Mouse (Mus musculus): ENCODE data around the gene Cog8. TPM values are rescaled to one million over a fixed set of nuclear protein-coding genes. Genes with fewer than 3 reads are reported as not detected.
A peak's percentile ranks its signal among the peaks of the same experiment; 100 is the strongest.

Gene Cog8
- polyA plus RNA-seq, 1 experiment = 18.7 TPM

GRCm38 (mm10) chr8:107030650-107031576, 25.6 kb downstream of the Cog8 start, which contains the start of gene Vps4a:
Gene Vps4a (plus strand): TSS chr8:107031222.
- H3K27me3 ChIP-seq (ENCODE audit: control insufficient read depth, insufficient read depth, low read length) = no peaks in the 10 kb centered on the region
- H3K36me3 ChIP-seq (ENCODE audit: control insufficient read depth, insufficient read depth, low read length) = no peaks in the 10 kb centered on the region
- peak within 1 kb of the TSS; percentile 17 for H3K27ac ChIP-seq (ENCODE audit: insufficient read depth, low read depth, low read length)
- 4% methylated on average over 66 of the region's 66 CpGs for WGBS
- H3K4me3 ChIP-seq (ENCODE audit: low read depth, low read length) = peak within 1 kb of the TSS; percentile 95
- H3K4me1 ChIP-seq (ENCODE audit: control insufficient read depth, insufficient read depth, insufficient read length, low read length) = peaks cover 2% of the 10 kb centered on the region
- peak; percentile 76; the same call in 1 of the 2 replicates for TF ChIP-seq POLR2A (IDR thresholded peaks at IDR 0.05; ENCODE audit: low read depth, low read length)
- peak; percentile 67 for TF ChIP-seq CTCF (IDR thresholded peaks at IDR 0.05; ENCODE audit: extremely low read depth, insufficient read length, insufficient replicate concordance, low read depth, low read length)

DNA sequence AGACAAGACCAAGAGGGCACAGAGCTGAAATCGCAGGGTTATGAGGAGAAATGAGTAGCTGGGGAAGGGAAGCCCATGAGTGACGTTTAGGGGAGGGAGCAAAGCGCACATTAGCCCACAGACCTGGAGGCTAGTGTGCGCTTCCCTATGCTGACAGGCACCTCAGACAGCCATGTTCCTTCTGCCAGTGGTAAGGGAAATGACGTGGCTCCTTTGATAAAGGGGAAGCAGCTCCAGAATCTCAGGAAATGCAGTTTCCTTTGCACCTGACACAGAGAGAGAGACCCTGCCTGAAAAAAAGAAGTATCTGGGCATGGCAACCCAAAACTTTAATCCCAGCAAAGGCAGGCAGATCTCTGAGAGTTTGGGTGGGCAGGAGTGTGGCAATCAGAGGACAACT, 26.4 kb downstream of the Cog8 start:
- Histone ChIP-seq H3K36me3 (ENCODE audit: control insufficient read depth, insufficient read depth, low read length) (no peaks in the 10 kb centered on the region), H3K4me1 (ENCODE audit: control insufficient read depth, insufficient read depth, insufficient read length, low read length) (peaks cover 2% of the 10 kb centered on the region), H3K4me3 (ENCODE audit: low read depth, low read length) (no peak overlapping the region), H3K27ac (ENCODE audit: insufficient read depth, low read depth, low read length) (no peak overlapping the region), H3K27me3 (ENCODE audit: control insufficient read depth, insufficient read depth, low read length) (no peaks in the 10 kb centered on the region)
- WGBS = 74% methylated on average over 5 of the region's 5 CpGs
- TF ChIP-seq CTCF (IDR thresholded peaks at IDR 0.05; ENCODE audit: extremely low read depth, insufficient read length, insufficient replicate concordance, low read depth, low read length) (no peak), POLR2A (IDR thresholded peaks at IDR 0.05; ENCODE audit: low read depth, low read length) (no peak)

- Histone ChIP-seq H3K27ac (ENCODE audit: insufficient read depth, low read depth, low read length) (no peak overlapping the region), H3K27me3 (ENCODE audit: control insufficient read depth, insufficient read depth, low read length) (no peaks in the 10 kb centered on the region), H3K4me3 (ENCODE audit: low read depth, low read length) (no peak overlapping the region), H3K4me1 (ENCODE audit: control insufficient read depth, insufficient read depth, insufficient read length, low read length) (peaks cover 2% of the 10 kb centered on the region), H3K36me3 (ENCODE audit: control insufficient read depth, insufficient read depth, low read length) (no peaks in the 10 kb centered on the region)
- TF ChIP-seq CTCF (IDR thresholded peaks at IDR 0.05; ENCODE audit: extremely low read depth, insufficient read length, insufficient replicate concordance, low read depth, low read length) = no peak
- TF ChIP-seq POLR2A (IDR thresholded peaks at IDR 0.05; ENCODE audit: low read depth, low read length) = no peak
- 80% methylated on average over 3 of the region's 3 CpGs for WGBS
These were observed 27.2 kb downstream of the Cog8 start for GRCm38 (mm10) chr8:107029310-107029709.

- 92% methylated on average over 8 of the region's 8 CpGs for WGBS
- TF ChIP-seq POLR2A (IDR thresholded peaks at IDR 0.05; ENCODE audit: low read depth, low read length) (no peak), CTCF (IDR thresholded peaks at IDR 0.05; ENCODE audit: extremely low read depth, insufficient read length, insufficient replicate concordance, low read depth, low read length) (no peak)
- H3K4me3 ChIP-seq (ENCODE audit: low read depth, low read length) = no peak overlapping the region
- H3K27me3 ChIP-seq (ENCODE audit: control insufficient read depth, insufficient read depth, low read length) = no peaks in the 10 kb centered on the region
- H3K36me3 ChIP-seq (ENCODE audit: control insufficient read depth, insufficient read depth, low read length) = no peaks in the 10 kb centered on the region
- H3K4me1 ChIP-seq (ENCODE audit: control insufficient read depth, insufficient read depth, insufficient read length, low read length) = no peaks in the 10 kb centered on the region
- no peak overlapping the region for H3K27ac ChIP-seq (ENCODE audit: insufficient read depth, low read depth, low read length)
These were observed 33.0 kb downstream of the Cog8 start for GRCm38 (mm10) chr8:107023479-107023878.

DNA sequence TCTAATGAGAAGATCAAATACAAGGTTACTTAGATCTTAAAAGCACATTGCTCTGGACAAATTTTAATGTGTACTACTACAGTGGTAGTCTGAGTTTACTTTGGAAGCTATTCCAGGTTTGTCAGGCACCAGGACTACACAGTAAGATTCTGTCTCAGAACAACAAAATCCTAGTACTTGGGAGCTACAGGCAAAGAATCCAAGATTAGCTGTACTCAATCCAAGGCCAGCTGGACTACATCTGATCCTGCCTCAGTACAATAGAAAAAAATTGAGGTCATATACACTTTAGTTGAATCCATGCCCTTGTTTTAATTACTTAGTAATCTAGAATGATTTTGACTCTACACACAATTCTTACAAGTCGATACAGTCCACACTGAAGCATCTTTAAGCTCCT, 41.6 kb downstream of the Cog8 start:
- no peak for TF ChIP-seq POLR2A (IDR thresholded peaks at IDR 0.05; ENCODE audit: low read depth, low read length)
- TF ChIP-seq CTCF (IDR thresholded peaks at IDR 0.05; ENCODE audit: extremely low read depth, insufficient read length, insufficient replicate concordance, low read depth, low read length) = no peak
- H3K4me1 ChIP-seq (ENCODE audit: control insufficient read depth, insufficient read depth, insufficient read length, low read length) = no peaks in the 10 kb centered on the region
- no peak overlapping the region for H3K27ac ChIP-seq (ENCODE audit: insufficient read depth, low read depth, low read length)
- no peak overlapping the region for H3K4me3 ChIP-seq (ENCODE audit: low read depth, low read length)
- peaks cover 12% of the 10 kb centered on the region; the same call in 1 of the 2 replicates for H3K36me3 ChIP-seq (ENCODE audit: control insufficient read depth, insufficient read depth, low read length)
- 83% methylated on average over 1 of the region's 1 CpGs for WGBS
- no peaks in the 10 kb centered on the region for H3K27me3 ChIP-seq (ENCODE audit: control insufficient read depth, insufficient read depth, low read length)

DNA sequence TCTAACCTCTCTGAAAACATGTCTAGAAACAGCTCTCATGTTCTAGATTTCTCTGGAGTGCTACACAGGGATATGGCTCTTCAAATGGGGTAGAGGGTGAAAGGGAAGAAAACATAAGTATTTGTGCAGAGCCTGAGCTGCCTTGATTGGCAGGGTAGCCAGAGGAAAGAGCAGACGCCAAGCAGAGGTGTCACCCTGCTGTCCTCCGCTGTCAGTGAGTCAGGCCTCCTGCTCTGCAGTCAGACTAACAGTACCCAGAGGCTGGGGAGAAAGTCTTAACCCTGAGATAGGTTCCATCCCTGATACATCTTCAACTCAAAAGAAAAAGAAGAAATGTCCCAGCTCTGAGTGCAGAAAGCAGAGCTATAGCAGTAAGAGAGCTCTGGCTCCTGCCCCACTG, 43.8 kb downstream of the Cog8 start:
- Histone ChIP-seq H3K4me1 (ENCODE audit: control insufficient read depth, insufficient read depth, insufficient read length, low read length) (no peaks in the 10 kb centered on the region), H3K27me3 (ENCODE audit: control insufficient read depth, insufficient read depth, low read length) (no peaks in the 10 kb centered on the region), H3K36me3 (ENCODE audit: control insufficient read depth, insufficient read depth, low read length) (peaks cover 13% of the 10 kb centered on the region; the same call in 1 of the 2 replicates), H3K4me3 (ENCODE audit: low read depth, low read length) (no peak overlapping the region), H3K27ac (ENCODE audit: insufficient read depth, low read depth, low read length) (no peak overlapping the region)
- TF ChIP-seq POLR2A (IDR thresholded peaks at IDR 0.05; ENCODE audit: low read depth, low read length) (no peak), CTCF (IDR thresholded peaks at IDR 0.05; ENCODE audit: extremely low read depth, insufficient read length, insufficient replicate concordance, low read depth, low read length) (no peak)
- 94% methylated on average over 2 of the region's 2 CpGs for WGBS

GRCm38 (mm10) chr8:107007795-107008194, 48.7 kb downstream of the Cog8 start:
- Histone ChIP-seq H3K27ac (ENCODE audit: insufficient read depth, low read depth, low read length) (no peak overlapping the region), H3K4me1 (ENCODE audit: control insufficient read depth, insufficient read depth, insufficient read length, low read length) (no peaks in the 10 kb centered on the region), H3K4me3 (ENCODE audit: low read depth, low read length) (no peak overlapping the region), H3K27me3 (ENCODE audit: control insufficient read depth, insufficient read depth, low read length) (no peaks in the 10 kb centered on the region), H3K36me3 (ENCODE audit: control insufficient read depth, insufficient read depth, low read length) (peaks cover 12% of the 10 kb centered on the region; the same call in 1 of the 2 replicates)
- TF ChIP-seq POLR2A (IDR thresholded peaks at IDR 0.05; ENCODE audit: low read depth, low read length) = no peak
- no peak for TF ChIP-seq CTCF (IDR thresholded peaks at IDR 0.05; ENCODE audit: extremely low read depth, insufficient read length, insufficient replicate concordance, low read depth, low read length)
- WGBS = 87% methylated on average over 3 of the region's 3 CpGs
